Mouse (Mus musculus) activated CD4-positive, CD25-positive, alpha-beta regulatory T cell, adult 4 months (primary cell): ENCODE measurements around the gene Gm10643. TPM values are rescaled to one million over a fixed set of nuclear protein-coding genes. Genes with fewer than 3 reads are reported as not detected.

Experiments
- ATAC-seq: one replicate; pipeline ENCODE4 v1.8.0; 2017
- polyA plus RNA-seq, 2 experiments: library from polyadenylated mRNA; unstranded; fragments of 100-300 nt; shearing (Covaris generic); gene quantifications; one replicate each; pipeline ENCODE4 v1.2.1; 2017

Gene Gm10643
- polyA plus RNA-seq, 2 experiments from 2014 or later, result 0.98 to 1.2 TPM

- no peak for ATAC-seq
Observed at GRCm38 (mm10) chr8:84038015-84038414, 26.9 kb downstream of the Gm10643 start.

- ATAC-seq, result no peak
Observed at GRCm38 (mm10) chr8:84032777-84033176, 32.2 kb downstream of the Gm10643 start.

- ATAC-seq, result no peak
Observed at GRCm38 (mm10) chr8:84029272-84029671, 35.7 kb downstream of the Gm10643 start.

- ATAC-seq, result peak; percentile 34
Observed at GRCm38 (mm10) chr8:84027449-84027848, 37.5 kb downstream of the Gm10643 start.

- no peak for ATAC-seq
Observed at GRCm38 (mm10) chr8:84025863-84026262, 39.1 kb downstream of the Gm10643 start.

- ATAC-seq, result no peak
Observed at GRCm38 (mm10) chr8:84024171-84024570, 40.8 kb downstream of the Gm10643 start.

- no peak for ATAC-seq
Observed at GRCm38 (mm10) chr8:84023631-84024030, 41.3 kb downstream of the Gm10643 start.

- no peak for ATAC-seq
Observed at GRCm38 (mm10) chr8:84023085-84023484, 41.9 kb downstream of the Gm10643 start.

- ATAC-seq, result no peak
Observed at GRCm38 (mm10) chr8:84021569-84021968, 43.4 kb downstream of the Gm10643 start.

- ATAC-seq, result no peak
Observed at GRCm38 (mm10) chr8:84021096-84021495, 43.8 kb downstream of the Gm10643 start, which contains the start of gene Palm3. Gene Palm3 (plus strand): TSS chr8:84021471.

- no peak for ATAC-seq
Observed at GRCm38 (mm10) chr8:84019738-84020137, 45.2 kb downstream of the Gm10643 start.

- no peak for ATAC-seq
Observed at GRCm38 (mm10) chr8:84015833-84016232, 49.1 kb downstream of the Gm10643 start.

Other genes with a start within 250 kb of the Gm10643 start
- gene Adgrl1, start 165.0 kb downstream of the Gm10643 start, polyA plus RNA-seq, result 10 to 100 TPM in 1 of 2 experiments, 1 to 10 TPM in 1; 9.3 to 11.0 TPM
- gene Gm10644, start 109.9 kb downstream of the Gm10643 start, polyA plus RNA-seq, result under 1 TPM; 0.24 to 0.66 TPM
- 10 to 100 TPM; 69.0 to 76.6 TPM for gene Asf1b, start 109.6 kb downstream of the Gm10643 start, polyA plus RNA-seq
- 10 to 100 TPM; 18.9 to 22.0 TPM for gene Prkaca, start 92.1 kb downstream of the Gm10643 start, polyA plus RNA-seq
- gene Samd1, start 67.5 kb downstream of the Gm10643 start, polyA plus RNA-seq, result 1 to 10 TPM; 5.5 to 5.9 TPM
- under 1 TPM in 1 of 2 experiments, not detected in 1; 0.95 TPM for gene 1700067K01Rik, start 63.6 kb downstream of the Gm10643 start, polyA plus RNA-seq
- gene 2210011C24Rik, start 53.0 kb downstream of the Gm10643 start, polyA plus RNA-seq, result 1 to 10 TPM in 1 of 2 experiments, under 1 TPM in 1; 0.83 to 1.1 TPM
- 1 to 10 TPM; 1.1 to 2.4 TPM for gene Palm3, start 43.7 kb downstream of the Gm10643 start, polyA plus RNA-seq
- gene Il27ra, start 22.5 kb downstream of the Gm10643 start, polyA plus RNA-seq, result 100 to 1,000 TPM; 185 to 292 TPM
- 10 to 100 TPM; 44.3 to 60.9 TPM for gene Rln3, start 20.1 kb downstream of the Gm10643 start, polyA plus RNA-seq
- 10 to 100 TPM; 11.9 to 12.6 TPM for gene Rfx1, start 1.7 kb upstream of the Gm10643 start, polyA plus RNA-seq
- gene Dcaf15, start 39.6 kb upstream of the Gm10643 start, polyA plus RNA-seq, result 10 to 100 TPM; 13.9 to 15.9 TPM
- 1 to 10 TPM; 8.2 to 9.0 TPM for gene Podnl1, start 60.9 kb upstream of the Gm10643 start, polyA plus RNA-seq
- gene Cc2d1a, start 82.8 kb upstream of the Gm10643 start, polyA plus RNA-seq, result 10 to 100 TPM; 14.9 to 16.0 TPM
- 1 to 10 TPM in 1 of 2 experiments, under 1 TPM in 1; 0.40 to 1.2 TPM for gene 4930432K21Rik, start 82.9 kb upstream of the Gm10643 start, polyA plus RNA-seq
- 1 to 10 TPM in 1 of 2 experiments, not detected in 1; 1.1 TPM for gene Nanos3, start 120.1 kb upstream of the Gm10643 start, polyA plus RNA-seq
- 1 to 10 TPM; 3.1 to 5.5 TPM for gene Zswim4, start 171.9 kb upstream of the Gm10643 start, polyA plus RNA-seq
- 100 to 1,000 TPM; 382 to 385 TPM for gene D8Ertd738e, start 184.6 kb upstream of the Gm10643 start, polyA plus RNA-seq
- 10 to 100 TPM; 38.1 to 39.4 TPM for gene Mri1, start 192.2 kb upstream of the Gm10643 start, polyA plus RNA-seq
- 10 to 100 TPM; 32.2 to 45.4 TPM for gene Ccdc130, start 205.2 kb upstream of the Gm10643 start, polyA plus RNA-seq